Mouse (Mus musculus) MEL (cell line): ENCODE results near the gene Pik3cd. TPM values are rescaled to one million over a fixed set of nuclear protein-coding genes. Genes with fewer than 3 reads are reported as not detected.

Experiments used
- DNase-seq: peaks from one replicate; pipeline ENCODE4 v3.0.0; 2011; ENCODE audit warnings: low read depth, low spot score
- H3K27ac ChIP-seq: 2 replicates; pipeline ENCODE4 v1.5.1; 2012; ENCODE audit warnings: low read depth, mild to moderate bottlenecking, control low read depth, low read length, moderate library complexity; ENCODE audit not compliant: control insufficient read depth
- H3K27me3 ChIP-seq, 2 experiments: fragments of 150-350 bp in 1 of 2; sonication (generic) in 1 of 2; 2 replicates each; pipeline ENCODE4 v1.6.1; 2012; ENCODE audit warnings: low read length in 2 of 2, mild to moderate bottlenecking in 2 of 2, improper control_type of control experiment in 1 of 2, moderate library complexity in 1 of 2; ENCODE audit not compliant: insufficient read depth in 2 of 2, control insufficient read depth in 1 of 2
- H3K36me3 ChIP-seq, 2 experiments: 2 replicates each; pipeline ENCODE4 v1.6.1; 2012 to 2014; ENCODE audit warnings: low read length in 2 of 2, improper control_type of control experiment in 1 of 2, inconsistent platforms in 1 of 2, mild to moderate bottlenecking in 1 of 2; ENCODE audit not compliant: insufficient read depth in 2 of 2, control insufficient read depth in 1 of 2
- H3K4me1 ChIP-seq, 2 experiments: fragments of 150-350 bp in 1 of 2; sonication (generic) in 1 of 2; 2 replicates each; pipeline ENCODE4 v1.6.1; 2012; ENCODE audit warnings: low read length in 2 of 2, improper control_type of control experiment in 1 of 2, mild to moderate bottlenecking in 1 of 2; ENCODE audit not compliant: insufficient read depth in 2 of 2, control insufficient read depth in 1 of 2
- H3K4me3 ChIP-seq, 2 experiments: fragments of 150-350 bp in 1 of 2; sonication (generic) in 1 of 2; 2 replicates each; pipeline ENCODE4 v1.5.1; 2012; ENCODE audit warnings: low read depth in 2 of 2, low read length in 2 of 2, mild to moderate bottlenecking in 2 of 2, moderate library complexity in 2 of 2, control low read depth in 1 of 2, improper control_type of control experiment in 1 of 2; ENCODE audit not compliant: control insufficient read depth in 1 of 2, insufficient read depth in 1 of 2
- H3K79me2 ChIP-seq: 2 replicates; pipeline ENCODE4 v1.6.1; 2012; ENCODE audit warnings: mild to moderate bottlenecking, low read length, moderate library complexity; ENCODE audit not compliant: control insufficient read depth, poor library complexity, insufficient read depth
- H3K9ac ChIP-seq: 2 replicates; pipeline ENCODE4 v1.6.1; 2012; ENCODE audit warnings: low read depth, mild to moderate bottlenecking, control low read depth, low read length, moderate library complexity; ENCODE audit not compliant: control insufficient read depth, poor library complexity, severe bottlenecking
- H3K9me3 ChIP-seq: fragments of 150-350 bp; sonication (generic); replicated peaks from 2 replicates; pipeline ENCODE4 v1.6.1; 2012; ENCODE audit warnings: mild to moderate bottlenecking, low read length, improper control_type of control experiment, moderate library complexity; ENCODE audit not compliant: insufficient read depth
- CTCF ChIP-seq, 3 experiments: IDR thresholded peaks in 2 of 3; conservative IDR thresholded peaks in 1 of 3; 2 replicates each; pipeline ENCODE4 v1.5.1; 2011 to 2012; ENCODE audit warnings: low read length in 3 of 3, low read depth in 2 of 3, mild to moderate bottlenecking in 2 of 3, improper control_type of control experiment in 1 of 3, inconsistent platforms in 1 of 3, mixed read lengths in 1 of 3, moderate library complexity in 1 of 3; ENCODE audit not compliant: control insufficient read depth in 1 of 3, insufficient read depth in 1 of 3, poor library complexity in 1 of 3, severe bottlenecking in 1 of 3
- E2F4 ChIP-seq: IDR thresholded peaks from 2 replicates; pipeline ENCODE4 v1.6.1; 2011; ENCODE audit warnings: low read depth, low read length, improper control_type of control experiment, borderline replicate concordance
- EP300 ChIP-seq, 2 experiments: IDR thresholded peaks; 2 replicates each; pipeline ENCODE4 v1.6.1; 2011; ENCODE audit warnings: improper control_type of control experiment in 2 of 2, low read length in 2 of 2, low read depth in 1 of 2, mild to moderate bottlenecking in 1 of 2
- ETS1 ChIP-seq: IDR thresholded peaks from 2 replicates; pipeline ENCODE4 v1.6.1; 2012; ENCODE audit warnings: low read depth, mild to moderate bottlenecking, inconsistent platforms, low read length, improper control_type of control experiment, moderate library complexity
- GATA1 ChIP-seq: IDR thresholded peaks from 2 replicates; pipeline ENCODE4 v1.6.1; 2011; ENCODE audit warnings: low read depth, low read length, improper control_type of control experiment
- HCFC1 ChIP-seq: IDR thresholded peaks from 2 replicates; pipeline ENCODE4 v1.6.1; 2012; ENCODE audit warnings: low read depth, mild to moderate bottlenecking, inconsistent platforms, low read length, improper control_type of control experiment, moderate library complexity
- KAT2A ChIP-seq: conservative IDR thresholded peaks from 2 replicates; pipeline ENCODE4 v1.6.1; 2012; ENCODE audit warnings: low read depth, low read length, improper control_type of control experiment, inconsistent platforms
- MAFK ChIP-seq: IDR thresholded peaks from 2 replicates; pipeline ENCODE4 v1.6.1; 2011; ENCODE audit warnings: low read depth, mild to moderate bottlenecking, low read length, improper control_type of control experiment, borderline replicate concordance
- MAX ChIP-seq: IDR thresholded peaks from 2 replicates; pipeline ENCODE4 v1.6.1; 2011; ENCODE audit warnings: low read length, improper control_type of control experiment
- MAZ ChIP-seq: IDR thresholded peaks from 2 replicates; pipeline ENCODE4 v1.6.1; 2012; ENCODE audit warnings: low read depth, mild to moderate bottlenecking, inconsistent platforms, low read length, improper control_type of control experiment
- MEF2A ChIP-seq: IDR thresholded peaks from 2 replicates; pipeline ENCODE4 v1.6.1; 2014; ENCODE audit warnings: low read depth, mild to moderate bottlenecking, inconsistent platforms, low read length, improper control_type of control experiment; ENCODE audit not compliant: poor library complexity, insufficient replicate concordance, severe bottlenecking; ENCODE audit errors: extremely low read depth
- MXI1 ChIP-seq: IDR thresholded peaks from 2 replicates; pipeline ENCODE4 v1.6.1; 2011; ENCODE audit warnings: mild to moderate bottlenecking, low read depth, low read length, improper control_type of control experiment
- NELFE ChIP-seq: IDR thresholded peaks from 2 replicates; pipeline ENCODE4 v1.6.1; 2011; ENCODE audit warnings: low read depth, low read length, improper control_type of control experiment
- NRF1 ChIP-seq: IDR thresholded peaks from 2 replicates; pipeline ENCODE4 v1.6.1; 2014; ENCODE audit warnings: low read depth, mild to moderate bottlenecking, inconsistent platforms, low read length, improper control_type of control experiment, moderate library complexity; ENCODE audit not compliant: poor library complexity, insufficient read depth, severe bottlenecking
- POLR2AphosphoS2 ChIP-seq: IDR thresholded peaks from 2 replicates; pipeline ENCODE4 v1.6.1; 2011; ENCODE audit warnings: low read length, improper control_type of control experiment
- RCOR1 ChIP-seq: IDR thresholded peaks from 2 replicates; pipeline ENCODE4 v1.6.1; 2012; ENCODE audit warnings: low read depth, mild to moderate bottlenecking, inconsistent platforms, low read length, improper control_type of control experiment
- SIN3A ChIP-seq: IDR thresholded peaks from 2 replicates; pipeline ENCODE4 v1.6.1; 2012; ENCODE audit warnings: low read length, improper control_type of control experiment, inconsistent platforms
- SMC3 ChIP-seq: IDR thresholded peaks from 2 replicates; pipeline ENCODE4 v1.6.1; 2011; ENCODE audit warnings: low read depth, low read length, improper control_type of control experiment
- TAL1 ChIP-seq: IDR thresholded peaks from 2 replicates; pipeline ENCODE4 v1.6.1; 2012; ENCODE audit warnings: mild to moderate bottlenecking, inconsistent platforms, low read length, moderate library complexity, mixed read lengths
- TCF12 ChIP-seq: IDR thresholded peaks from 2 replicates; pipeline ENCODE4 v1.6.1; 2014; ENCODE audit warnings: low read depth, mild to moderate bottlenecking, inconsistent platforms, low read length, improper control_type of control experiment, moderate library complexity
- UBTF ChIP-seq: IDR thresholded peaks from 2 replicates; pipeline ENCODE4 v1.6.1; 2012; ENCODE audit warnings: low read depth, mild to moderate bottlenecking, inconsistent platforms, low read length, improper control_type of control experiment, moderate library complexity, borderline replicate concordance; ENCODE audit not compliant: insufficient read depth
- USF1 ChIP-seq: IDR thresholded peaks from 2 replicates; pipeline ENCODE4 v1.6.1; 2014; ENCODE audit warnings: low read depth, mild to moderate bottlenecking, inconsistent platforms, low read length, improper control_type of control experiment, moderate library complexity
- USF2 ChIP-seq, 2 experiments: IDR thresholded peaks; 2 replicates each; pipeline ENCODE4 v1.6.1; 2011 to 2012; ENCODE audit warnings: improper control_type of control experiment in 2 of 2, low read length in 2 of 2, borderline replicate concordance in 1 of 2, inconsistent platforms in 1 of 2, low read depth in 1 of 2, mild to moderate bottlenecking in 1 of 2; ENCODE audit not compliant: insufficient read depth in 1 of 2
- ZKSCAN1 ChIP-seq: IDR thresholded peaks from 2 replicates; pipeline ENCODE4 v1.6.1; 2012; ENCODE audit warnings: low read depth, mild to moderate bottlenecking, inconsistent platforms, low read length, improper control_type of control experiment, moderate library complexity
- ZNF384 ChIP-seq: IDR thresholded peaks from 2 replicates; pipeline ENCODE4 v1.6.1; 2012; ENCODE audit warnings: low read depth, mild to moderate bottlenecking, inconsistent platforms, low read length, improper control_type of control experiment
- polyA plus RNA-seq, 2 experiments: library from polyadenylated mRNA; stranded (reverse) in 1 of 2; unstranded in 1 of 2; fragments of >175 nt in 1 of 2; fragments of >200 nt in 1 of 2; gene quantifications; 2 replicates each; pipeline versions ENCODE4 v1.2.1 to v1.2.4; 2012; ENCODE audit warnings: low replicate concordance in 2 of 2, low read depth in 1 of 2; ENCODE audit not compliant: insufficient read length in 2 of 2, insufficient read depth in 1 of 2, missing spikeins in 1 of 2
- total RNA-seq: library from RNA; depleted of rRNA; stranded (reverse); fragments of 300-350 nt; gene quantifications from 2 replicates; pipeline ENCODE4 v1.2.3, GENCODE M21; 2012

Pik3cd gene
- total and polyA plus RNA-seq, 3 experiments = 45.9 to 152 (median 49.8) TPM

DNA sequence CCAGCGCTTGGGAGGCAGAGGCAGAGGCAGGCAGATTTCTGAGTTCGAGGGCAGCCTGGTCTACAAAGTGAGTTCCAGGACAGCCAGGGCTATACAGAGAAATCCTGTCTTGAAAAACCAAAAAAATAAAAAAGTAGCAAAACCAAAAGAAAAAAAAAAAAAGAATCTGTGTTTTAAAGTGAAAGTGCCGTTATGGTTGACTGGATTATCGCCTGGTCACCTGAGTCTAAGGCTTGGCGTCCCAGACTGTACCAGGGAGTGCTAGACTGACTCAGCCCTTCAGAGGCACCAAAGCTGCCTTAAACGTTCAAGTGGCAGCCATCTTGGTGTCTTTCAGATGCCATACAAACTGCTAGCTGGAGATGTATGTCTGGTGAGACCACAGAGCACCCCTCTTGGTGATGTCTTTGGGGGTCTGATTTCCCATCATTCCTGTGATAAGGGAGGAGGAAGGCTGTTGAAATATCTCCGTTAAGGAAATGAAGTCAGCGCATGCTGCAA lies 66.4 kb downstream of the Pik3cd start:
- peak; percentile 60 for DNase-seq
- TF ChIP-seq UBTF (no peak), MAX (no peak), MXI1 (no peak), RCOR1 (no peak), MAFK (no peak), ZKSCAN1 (no peak), GATA1 (no peak), HCFC1 (0 out of 2 replicates have a peak, but pooled peaks have one; percentile 29), NELFE (no peak), MAZ (no peak), MEF2A (no peak), SIN3A (0 out of 2 replicates have a peak, but pooled peaks have one; percentile 15), SMC3 (no peak), E2F4 (no peak), CTCF (IDR thresholded peaks at IDR 0.05 in 2 of 3, conservative IDR thresholded peaks at IDR 0.05 in 1 of 3; ENCODE audit: control insufficient read depth in 1 of 3, insufficient read depth in 1 of 3, low read depth in 2 of 3, low read length in 3 of 3, poor library complexity in 1 of 3, severe bottlenecking in 1 of 3) (no peak), ETS1 (no peak), POLR2AphosphoS2 (no peak), ZNF384 (peak; percentile 51), TCF12 (no peak), NRF1 (no peak), TAL1 (no peak), USF1 (no peak), EP300 (IDR thresholded peaks at IDR 0.05; ENCODE audit: low read depth in 1 of 2, low read length in 2 of 2) (no peak), USF2 (IDR thresholded peaks at IDR 0.05; ENCODE audit: borderline replicate concordance in 1 of 2, insufficient read depth in 1 of 2, low read depth in 1 of 2, low read length in 2 of 2) (no peak), KAT2A (no peak)
- no peaks in the 10 kb centered on the region for H3K9me3 ChIP-seq
- H3K79me2 ChIP-seq = peaks cover 7% of the 10 kb centered on the region; the same call in 1 of the 2 replicates
- H3K27ac ChIP-seq = peak overlapping the region; percentile 74
- H3K9ac ChIP-seq = peak overlapping the region; percentile 31
- peaks cover 24 to 34% of the 10 kb centered on the region in 2 experiments for H3K4me1 ChIP-seq
- H3K4me3 ChIP-seq = peak overlapping the region; percentile 18 to 50
- peaks cover 2 to 31% of the 10 kb centered on the region in 2 experiments; a peak in 3 of 4 replicates for H3K36me3 ChIP-seq
- no peaks in the 10 kb centered on the region for H3K27me3 ChIP-seq
